Mouse (Mus musculus): Measurements from ENCODE around the gene Kri1. TPM values are rescaled to one million over a fixed set of nuclear protein-coding genes. Genes with fewer than 3 reads are reported as not detected.

The Kri1 gene
- polyA plus RNA-seq, 1 experiment from 2014 or later: 16.8 TPM

- no peak for ATAC-seq
- H3K9me3 ChIP-seq (ENCODE audit: control insufficient read depth, low read length): no peaks in the 10 kb centered on the region
- no peak overlapping the region for H3K9ac ChIP-seq (ENCODE audit: low read depth, low read length)
- peaks cover 29% of the 10 kb centered on the region for H3K36me3 ChIP-seq (ENCODE audit: control insufficient read depth, insufficient read depth, low read length)
- 91% methylated on average over 4 of the region's 4 CpGs for WGBS
- no peak overlapping the region for H3K4me2 ChIP-seq (ENCODE audit: low read length)
- no peaks in the 10 kb centered on the region for H3K27me3 ChIP-seq (replicated peaks; ENCODE audit: control insufficient read depth, insufficient read depth, low read length)
- peaks cover 20% of the 10 kb centered on the region for H3K4me1 ChIP-seq (ENCODE audit: control insufficient read depth, insufficient read depth, low read depth, low read length)
- H3K27ac ChIP-seq (ENCODE audit: low read depth, low read length): no peak overlapping the region
- H3K4me3 ChIP-seq (ENCODE audit: low read length): no peak overlapping the region
These were observed 52.4 kb downstream of the Kri1 start for GRCm38 (mm10) chr9:21235341-21235740.

- no peak overlapping the region for H3K4me3 ChIP-seq (ENCODE audit: low read length)
- H3K27ac ChIP-seq (ENCODE audit: low read depth, low read length): no peak overlapping the region
- ATAC-seq: no peak
- 68% methylated on average over 28 of the region's 28 CpGs for WGBS
- no peaks in the 10 kb centered on the region for H3K9me3 ChIP-seq (ENCODE audit: control insufficient read depth, low read length)
- no peaks in the 10 kb centered on the region for H3K27me3 ChIP-seq (replicated peaks; ENCODE audit: control insufficient read depth, insufficient read depth, low read length)
- peaks cover 15% of the 10 kb centered on the region for H3K4me1 ChIP-seq (ENCODE audit: control insufficient read depth, insufficient read depth, low read depth, low read length)
- H3K9ac ChIP-seq (ENCODE audit: low read depth, low read length): no peak overlapping the region
- H3K36me3 ChIP-seq (ENCODE audit: control insufficient read depth, insufficient read depth, low read length): peaks cover 35% of the 10 kb centered on the region
- no peak overlapping the region for H3K4me2 ChIP-seq (ENCODE audit: low read length)
These were observed 54.0 kb downstream of the Kri1 start for GRCm38 (mm10) chr9:21233805-21234204.

- ATAC-seq: no peak
- Histone ChIP-seq H3K27me3 (replicated peaks; ENCODE audit: control insufficient read depth, insufficient read depth, low read length) (no peaks in the 10 kb centered on the region), H3K4me3 (ENCODE audit: low read length) (no peak overlapping the region), H3K27ac (ENCODE audit: low read depth, low read length) (no peak overlapping the region), H3K9me3 (ENCODE audit: control insufficient read depth, low read length) (no peaks in the 10 kb centered on the region), H3K4me2 (ENCODE audit: low read length) (no peak overlapping the region), H3K4me1 (ENCODE audit: control insufficient read depth, insufficient read depth, low read depth, low read length) (peaks cover 15% of the 10 kb centered on the region), H3K36me3 (ENCODE audit: control insufficient read depth, insufficient read depth, low read length) (peaks cover 35% of the 10 kb centered on the region), H3K9ac (ENCODE audit: low read depth, low read length) (no peak overlapping the region)
- 86% methylated on average over 29 of the region's 29 CpGs for WGBS
These were observed 54.4 kb downstream of the Kri1 start for GRCm38 (mm10) chr9:21233366-21233765.

GRCm38 (mm10) chr9:21232867-21233266 lies 54.9 kb downstream of the Kri1 start:
- H3K36me3 ChIP-seq (ENCODE audit: control insufficient read depth, insufficient read depth, low read length): peaks cover 35% of the 10 kb centered on the region
- H3K4me2 ChIP-seq (ENCODE audit: low read length): no peak overlapping the region

GRCm38 (mm10) chr9:21231551-21231950 lies 56.2 kb downstream of the Kri1 start:
- no peak overlapping the region for H3K9ac ChIP-seq (ENCODE audit: low read depth, low read length)
- no peaks in the 10 kb centered on the region for H3K9me3 ChIP-seq (ENCODE audit: control insufficient read depth, low read length)
- no peaks in the 10 kb centered on the region for H3K27me3 ChIP-seq (replicated peaks; ENCODE audit: control insufficient read depth, insufficient read depth, low read length)
- no peak for ATAC-seq
- WGBS: 56% methylated on average over 23 of the region's 23 CpGs
- H3K27ac ChIP-seq (ENCODE audit: low read depth, low read length): no peak overlapping the region
- H3K4me2 ChIP-seq (ENCODE audit: low read length): no peak overlapping the region
- peaks cover 35% of the 10 kb centered on the region for H3K36me3 ChIP-seq (ENCODE audit: control insufficient read depth, insufficient read depth, low read length)
- H3K4me3 ChIP-seq (ENCODE audit: low read length): no peak overlapping the region
- H3K4me1 ChIP-seq (ENCODE audit: control insufficient read depth, insufficient read depth, low read depth, low read length): no peaks in the 10 kb centered on the region; the same call in 1 of the 2 replicates

More at GRCm38 (mm10) chr9:21232867-21233266, 54.9 kb downstream of the Kri1 start:
- Histone ChIP-seq H3K9me3 (ENCODE audit: control insufficient read depth, low read length) (no peaks in the 10 kb centered on the region), H3K27me3 (replicated peaks; ENCODE audit: control insufficient read depth, insufficient read depth, low read length) (no peaks in the 10 kb centered on the region), H3K9ac (ENCODE audit: low read depth, low read length) (no peak overlapping the region), H3K4me3 (ENCODE audit: low read length) (no peak overlapping the region), H3K27ac (ENCODE audit: low read depth, low read length) (no peak overlapping the region), H3K4me1 (ENCODE audit: control insufficient read depth, insufficient read depth, low read depth, low read length) (peaks cover 13% of the 10 kb centered on the region)
- WGBS: 92% methylated on average over 5 of the region's 5 CpGs
- ATAC-seq: no peak

GRCm38 (mm10) chr9:21227342-21227741 lies 60.4 kb downstream of the Kri1 start:
- Histone ChIP-seq H3K36me3 (ENCODE audit: control insufficient read depth, insufficient read depth, low read length) (peaks cover 17% of the 10 kb centered on the region), H3K4me2 (ENCODE audit: low read length) (peak overlapping the region; percentile 59), H3K4me1 (ENCODE audit: control insufficient read depth, insufficient read depth, low read depth, low read length) (no peaks in the 10 kb centered on the region; the same call in 1 of the 2 replicates), H3K27ac (ENCODE audit: low read depth, low read length) (no peak overlapping the region), H3K4me3 (ENCODE audit: low read length) (peak overlapping the region; percentile 26), H3K9ac (ENCODE audit: low read depth, low read length) (peak overlapping the region; percentile 54), H3K9me3 (ENCODE audit: control insufficient read depth, low read length) (no peaks in the 10 kb centered on the region), H3K27me3 (replicated peaks; ENCODE audit: control insufficient read depth, insufficient read depth, low read length) (no peaks in the 10 kb centered on the region)
- 13% methylated on average over 16 of the region's 16 CpGs for WGBS
- peak; percentile 58 for ATAC-seq

GRCm38 (mm10) chr9:21225415-21225758 lies 62.4 kb downstream of the Kri1 start:
- no peak for ATAC-seq
- H3K4me3 ChIP-seq (ENCODE audit: low read length): peak overlapping the region; percentile 28
- no peak overlapping the region for H3K9ac ChIP-seq (ENCODE audit: low read depth, low read length)
- H3K9me3 ChIP-seq (ENCODE audit: control insufficient read depth, low read length): no peaks in the 10 kb centered on the region
- H3K27ac ChIP-seq (ENCODE audit: low read depth, low read length): no peak overlapping the region
- 17% methylated on average over 7 of the region's 7 CpGs for WGBS
- peaks cover 7% of the 10 kb centered on the region for H3K36me3 ChIP-seq (ENCODE audit: control insufficient read depth, insufficient read depth, low read length)
- H3K27me3 ChIP-seq (replicated peaks; ENCODE audit: control insufficient read depth, insufficient read depth, low read length): no peaks in the 10 kb centered on the region
- peak overlapping the region; percentile 52 for H3K4me2 ChIP-seq (ENCODE audit: low read length)
- peaks cover 3% of the 10 kb centered on the region for H3K4me1 ChIP-seq (ENCODE audit: control insufficient read depth, insufficient read depth, low read depth, low read length)

- Histone ChIP-seq H3K4me2 (ENCODE audit: low read length) (peak overlapping the region; percentile 52), H3K36me3 (ENCODE audit: control insufficient read depth, insufficient read depth, low read length) (peaks cover 4% of the 10 kb centered on the region; the same call in 1 of the 2 replicates), H3K4me3 (ENCODE audit: low read length) (peak overlapping the region; percentile 28), H3K9ac (ENCODE audit: low read depth, low read length) (0 out of 2 replicates have a peak overlapping the region, but pooled peaks have one; percentile 17), H3K27ac (ENCODE audit: low read depth, low read length) (no peak overlapping the region), H3K9me3 (ENCODE audit: control insufficient read depth, low read length) (no peaks in the 10 kb centered on the region), H3K4me1 (ENCODE audit: control insufficient read depth, insufficient read depth, low read depth, low read length) (peaks cover 3% of the 10 kb centered on the region), H3K27me3 (replicated peaks; ENCODE audit: control insufficient read depth, insufficient read depth, low read length) (no peaks in the 10 kb centered on the region)
- 22% methylated on average over 26 of the region's 26 CpGs for WGBS
- ATAC-seq: 0 out of 2 replicates have a peak, but pooled peaks have one; percentile 11
These were observed 63.0 kb downstream of the Kri1 start for GRCm38 (mm10) chr9:21224576-21225414.

- Histone ChIP-seq H3K4me1 (ENCODE audit: control insufficient read depth, insufficient read depth, low read depth, low read length) (peaks cover 3% of the 10 kb centered on the region), H3K36me3 (ENCODE audit: control insufficient read depth, insufficient read depth, low read length) (no peaks in the 10 kb centered on the region), H3K27ac (ENCODE audit: low read depth, low read length) (no peak overlapping the region), H3K27me3 (replicated peaks; ENCODE audit: control insufficient read depth, insufficient read depth, low read length) (no peaks in the 10 kb centered on the region), H3K4me3 (ENCODE audit: low read length) (no peak overlapping the region), H3K9me3 (ENCODE audit: control insufficient read depth, low read length) (no peaks in the 10 kb centered on the region), H3K4me2 (ENCODE audit: low read length) (no peak overlapping the region), H3K9ac (ENCODE audit: low read depth, low read length) (no peak overlapping the region)
- no peak for ATAC-seq
- 88% methylated on average over 6 of the region's 6 CpGs for WGBS
These were observed 63.9 kb downstream of the Kri1 start for GRCm38 (mm10) chr9:21223906-21224305.
